Mouse (Mus musculus) bone marrow, adult 2 months (tissue): ENCODE measurements around the gene Zfyve26.

Experiments
- CTCF ChIP-seq: fragments of 200-500 bp; IDR thresholded peaks from 2 replicates; pipeline ENCODE4 v1.5.1; 2011; ENCODE audit warnings: low read length, control low read depth; ENCODE audit not compliant: control insufficient read depth, insufficient read depth
- POLR2A ChIP-seq: fragments of 200-500 bp; IDR thresholded peaks from 2 replicates; pipeline ENCODE4 v1.6.1; 2011; ENCODE audit warnings: low read depth, mild to moderate bottlenecking, control low read depth, low read length, borderline replicate concordance; ENCODE audit not compliant: control insufficient read depth

- TF ChIP-seq POLR2A (no peak), CTCF (no peak)
These were observed 21.2 kb upstream of the Zfyve26 start for GRCm38 (mm10) chr12:79317339-79317738.
